Mouse (Mus musculus) left cerebral cortex, adult 9 months (tissue): ENCODE results near the gene Olig3.

Source experiments
- DNase-seq, 2 experiments: peaks; one replicate each; pipeline ENCODE4 v3.0.0; 2022; ENCODE audit warnings: low spot score in 2 of 2

Gene Olig3

DNA sequence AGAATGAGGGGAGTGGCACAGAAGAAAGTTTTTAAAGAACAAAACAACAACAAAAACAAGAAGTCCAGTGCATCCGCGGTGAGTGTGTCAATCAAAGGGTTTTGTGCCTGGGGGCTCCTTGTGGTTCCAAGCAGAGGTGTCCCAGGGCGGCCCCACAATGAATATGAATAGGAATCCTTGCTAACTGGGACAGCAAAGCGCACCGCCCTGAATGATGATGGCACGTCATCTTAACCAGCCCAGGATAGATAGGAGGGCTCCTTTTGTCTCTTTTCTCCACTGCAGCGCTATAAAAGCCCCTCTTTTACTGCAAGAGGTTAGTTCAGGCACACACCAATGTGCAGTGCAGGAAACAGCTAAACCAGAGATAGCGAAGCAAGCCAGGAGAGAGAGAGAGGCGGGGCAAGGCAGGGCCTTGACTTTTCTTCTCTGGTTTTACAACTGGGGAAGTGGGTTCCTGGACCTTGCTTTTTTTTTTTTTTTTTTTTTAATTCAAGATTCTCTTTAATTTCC lies at the start of gene Olig3:
TSS of gene Olig3 (plus strand) at position 463 of the 513 bp plus-strand sequence.
- no peak for DNase-seq

DNA sequence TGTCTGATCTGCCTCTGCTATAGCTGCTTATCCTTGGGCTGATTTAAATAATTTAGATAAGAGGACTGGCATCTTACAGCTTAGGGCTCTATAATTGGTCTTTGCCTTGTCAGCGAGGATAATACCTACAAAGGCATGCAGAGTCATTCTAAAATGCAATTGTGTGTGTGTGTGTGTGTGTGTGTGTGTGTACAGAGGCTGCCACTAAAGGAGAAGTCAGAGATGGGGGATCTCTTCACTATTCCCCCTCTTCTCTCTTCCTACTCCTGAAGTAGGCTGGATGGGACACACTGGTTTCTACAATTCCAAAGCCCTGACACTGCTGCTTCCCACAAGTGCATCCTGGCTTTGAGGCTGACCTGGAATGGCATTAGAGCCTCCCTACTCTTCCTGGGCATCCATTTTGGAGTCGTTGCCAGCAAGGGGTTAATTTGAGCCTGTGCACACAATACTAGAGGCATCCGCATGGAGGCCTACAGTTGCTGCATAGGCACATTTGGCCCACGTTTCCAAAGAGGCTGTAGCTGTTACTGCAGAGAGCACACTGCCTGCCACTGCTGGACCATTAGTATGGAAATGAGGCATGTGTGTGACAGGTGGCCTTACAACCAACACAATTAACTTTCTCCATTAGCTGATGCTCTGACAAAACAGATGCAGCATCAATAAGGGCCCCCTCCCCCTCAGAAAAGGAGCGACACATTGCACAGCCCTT lies 46.5 kb upstream of the Olig3 start:
- no peak for DNase-seq

DNA sequence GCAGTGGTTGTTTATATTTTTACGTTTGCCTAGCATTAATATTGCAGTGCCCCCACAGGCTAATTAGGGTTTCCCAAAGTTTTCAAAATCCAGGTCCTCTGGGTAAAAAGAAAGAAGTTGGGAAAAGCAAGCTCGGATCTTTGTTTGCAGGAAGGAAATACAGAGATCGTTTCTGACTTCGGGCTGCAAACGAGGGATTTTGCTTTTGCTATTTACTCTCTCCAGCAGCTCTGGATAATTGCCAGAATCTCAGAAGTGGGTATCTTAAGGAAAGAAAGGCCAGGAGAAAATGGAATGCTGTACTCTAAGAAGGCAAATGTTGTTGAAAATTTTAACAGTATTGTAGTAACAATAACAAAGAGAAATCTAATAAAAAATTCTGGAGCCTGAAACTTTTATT lies 45.9 kb upstream of the Olig3 start:
- DNase-seq: no peak

DNA sequence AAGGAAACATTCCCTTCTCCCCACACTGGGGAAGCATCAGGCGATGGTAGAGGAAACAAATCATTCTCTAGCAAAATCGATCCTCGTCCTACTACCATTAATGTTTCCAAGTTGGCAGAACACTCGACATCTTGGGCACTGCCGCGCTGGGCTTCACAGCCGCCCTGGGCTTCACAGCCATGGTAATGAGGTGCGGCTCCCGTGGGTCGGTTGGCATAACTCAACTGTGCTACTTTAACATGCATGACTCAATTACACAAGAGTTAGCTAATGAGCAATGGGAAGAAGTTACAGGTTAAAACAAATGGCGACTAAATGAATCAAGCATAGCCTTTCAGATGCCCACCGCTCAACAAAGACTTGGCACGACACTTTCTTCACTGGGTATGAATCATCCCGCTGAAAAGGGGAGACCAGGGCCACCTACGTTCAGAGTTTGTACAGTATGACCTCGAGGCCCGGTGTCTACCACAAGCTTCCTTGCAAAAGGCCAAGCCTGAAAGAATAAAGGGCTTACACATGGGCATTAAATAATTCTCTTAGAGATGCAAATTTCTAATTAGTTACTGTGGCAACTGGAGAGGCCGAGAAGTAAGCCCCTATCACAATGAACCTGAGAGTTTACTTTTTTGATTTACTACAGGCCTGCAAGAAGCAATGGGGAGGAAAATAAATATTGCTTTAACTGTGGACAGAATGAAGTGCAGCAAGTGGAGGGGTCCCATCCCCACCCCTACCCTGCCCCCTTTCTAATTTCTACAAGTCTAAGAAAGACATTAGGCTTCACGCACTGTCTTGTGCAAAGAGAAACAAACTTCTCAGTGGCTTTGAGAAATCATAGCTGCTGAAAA lies 38.1 kb upstream of the Olig3 start:
- DNase-seq: no peak

DNA sequence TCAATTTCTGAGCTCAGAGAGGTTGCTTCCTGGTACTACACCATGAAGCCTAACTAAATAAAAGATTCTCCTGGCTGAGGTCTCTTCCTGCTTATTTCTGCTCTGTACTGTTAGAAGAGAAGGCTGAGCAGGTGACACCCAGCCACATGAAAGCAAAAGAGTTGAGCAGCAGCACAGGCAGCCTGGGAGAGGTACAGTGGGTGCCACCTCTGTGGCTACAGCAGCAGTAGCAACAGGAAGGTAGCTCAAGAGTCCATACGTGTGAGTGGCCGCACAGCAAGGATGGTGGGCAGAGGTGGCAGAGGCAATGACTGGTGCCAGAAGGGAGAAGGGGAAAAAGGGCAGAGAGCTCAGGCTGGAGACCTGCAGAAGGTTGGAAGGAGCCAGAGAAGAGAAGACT lies 34.6 kb upstream of the Olig3 start:
- no peak for DNase-seq

DNA sequence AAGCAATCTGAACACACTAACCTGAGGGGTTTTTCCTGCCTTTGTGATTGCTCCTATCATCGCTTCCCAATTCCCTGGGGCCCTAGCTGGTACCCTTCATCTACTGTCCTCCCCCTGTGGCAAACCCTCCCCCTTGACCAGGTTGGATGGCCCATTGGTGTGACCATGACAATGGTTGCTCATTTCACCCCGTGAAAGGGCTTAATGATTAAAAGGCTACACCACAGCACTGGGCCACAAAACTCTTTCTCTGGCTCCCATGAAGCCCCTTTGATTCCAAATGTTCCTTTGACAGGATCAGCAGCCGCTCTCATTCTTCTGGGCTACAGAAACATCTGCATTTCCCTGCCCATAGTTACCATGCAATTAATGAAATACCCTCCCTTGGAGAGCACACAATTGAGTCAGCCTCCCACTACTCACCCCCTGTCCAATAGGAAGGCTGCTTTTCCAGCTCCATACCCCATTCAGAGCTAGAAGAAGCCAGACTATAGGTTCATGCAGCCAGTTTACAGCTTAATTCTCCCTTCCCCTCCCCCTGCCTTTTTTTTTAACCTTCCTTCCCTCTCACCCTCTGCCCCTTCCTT lies 27.0 kb upstream of the Olig3 start:
- no peak for DNase-seq

DNA sequence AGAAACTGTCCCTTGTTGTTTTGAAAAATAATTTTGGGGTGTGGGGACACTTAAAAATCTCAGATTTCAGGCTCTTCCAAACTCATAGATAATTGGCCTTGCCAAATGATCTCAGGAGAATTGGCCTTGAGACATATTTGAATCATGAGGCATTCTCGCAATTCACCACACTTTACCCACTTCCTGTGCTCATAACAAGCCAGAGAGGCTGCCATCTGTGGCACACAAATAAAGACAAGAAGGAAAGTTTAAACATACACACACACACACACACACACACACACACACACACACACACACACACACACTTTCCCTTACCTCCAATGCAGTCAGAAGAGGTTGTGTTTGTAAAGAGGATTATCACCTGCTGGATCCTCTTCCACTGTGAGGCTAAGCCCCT lies 22.9 kb upstream of the Olig3 start:
- DNase-seq: no peak

DNA sequence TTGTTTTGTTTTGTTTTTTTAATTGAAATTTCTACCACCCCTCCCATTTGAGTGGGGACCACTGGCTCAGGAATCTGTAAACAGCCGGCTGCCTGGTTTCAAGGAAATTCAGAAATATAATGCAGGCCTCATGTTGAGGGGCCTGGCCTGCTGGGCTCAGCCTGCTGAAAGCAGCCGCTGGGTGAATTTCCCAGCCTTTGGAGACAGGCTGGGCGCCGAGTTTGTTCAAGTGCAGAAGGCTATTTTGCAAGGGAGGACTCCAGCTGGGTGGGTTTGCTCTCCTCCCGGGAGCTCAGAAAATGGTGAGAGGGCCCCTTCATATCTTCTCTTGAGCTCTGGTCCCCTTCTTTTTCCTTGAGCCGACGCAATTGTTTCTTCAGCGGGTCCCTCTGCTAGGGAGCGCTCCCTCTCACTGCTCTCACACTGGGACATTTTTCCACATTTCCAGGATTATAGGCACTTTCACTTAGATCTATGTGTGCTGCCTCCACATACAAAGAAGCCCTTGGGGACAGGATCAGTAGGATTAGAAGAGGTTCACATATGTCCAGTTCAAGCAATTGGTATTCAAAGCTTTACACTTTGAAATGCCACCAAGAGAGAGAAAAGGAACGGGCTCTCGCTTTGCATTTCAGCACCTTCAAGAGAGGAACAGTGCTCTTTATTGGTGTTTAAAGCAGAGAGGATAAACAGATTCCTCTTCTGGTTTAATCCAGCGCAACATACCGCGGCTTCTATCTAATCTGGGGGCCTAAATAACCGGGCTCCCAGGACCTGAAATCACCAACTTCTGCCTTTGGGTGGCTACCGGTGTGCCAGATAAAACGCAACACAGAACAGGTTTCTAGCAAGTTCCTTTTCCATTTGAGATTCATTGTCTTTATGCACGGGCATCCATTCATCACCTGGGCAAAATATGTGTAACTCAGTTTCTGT lies 17.4 kb upstream of the Olig3 start:
- no peak for DNase-seq

DNA sequence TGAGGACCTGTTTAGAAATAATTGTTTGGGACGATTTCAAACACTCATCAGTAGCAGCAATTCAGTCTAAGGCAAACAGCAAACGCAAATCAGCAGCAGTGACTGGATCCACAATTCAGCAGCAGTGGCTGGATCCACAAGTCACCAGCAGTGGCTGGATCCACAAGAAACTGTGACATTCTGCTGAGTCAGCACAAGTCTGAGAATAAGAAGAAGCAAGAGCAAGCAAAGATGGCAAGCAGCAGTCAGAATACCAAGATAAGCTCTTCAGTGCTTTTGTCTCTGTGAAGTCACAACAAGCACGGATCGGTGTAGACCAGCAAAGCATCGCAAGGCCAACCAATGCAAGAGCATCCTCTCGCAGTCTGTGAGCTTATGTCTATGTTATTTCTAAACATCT lies 12.3 kb upstream of the Olig3 start:
- DNase-seq: no peak

DNA sequence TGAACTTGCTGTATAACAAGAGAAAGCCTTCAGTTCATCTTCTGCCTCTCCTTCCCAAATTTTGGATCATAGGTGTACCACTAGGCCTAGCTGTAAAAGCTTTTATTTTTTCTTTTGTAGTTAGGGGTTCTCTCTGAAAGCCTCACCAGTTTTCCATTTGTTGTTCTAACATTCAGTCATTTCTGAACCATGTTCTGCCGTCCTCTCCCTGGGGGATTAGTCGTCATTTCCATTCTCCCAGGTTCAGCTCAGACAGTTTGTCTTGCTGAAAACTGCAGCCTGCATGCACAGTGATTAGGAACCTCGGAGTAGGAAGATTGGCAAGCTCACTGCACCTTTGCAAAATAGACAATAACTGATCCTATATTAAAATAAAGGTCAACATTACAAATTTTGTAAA lies 7.0 kb upstream of the Olig3 start:
- no peak for DNase-seq

DNA sequence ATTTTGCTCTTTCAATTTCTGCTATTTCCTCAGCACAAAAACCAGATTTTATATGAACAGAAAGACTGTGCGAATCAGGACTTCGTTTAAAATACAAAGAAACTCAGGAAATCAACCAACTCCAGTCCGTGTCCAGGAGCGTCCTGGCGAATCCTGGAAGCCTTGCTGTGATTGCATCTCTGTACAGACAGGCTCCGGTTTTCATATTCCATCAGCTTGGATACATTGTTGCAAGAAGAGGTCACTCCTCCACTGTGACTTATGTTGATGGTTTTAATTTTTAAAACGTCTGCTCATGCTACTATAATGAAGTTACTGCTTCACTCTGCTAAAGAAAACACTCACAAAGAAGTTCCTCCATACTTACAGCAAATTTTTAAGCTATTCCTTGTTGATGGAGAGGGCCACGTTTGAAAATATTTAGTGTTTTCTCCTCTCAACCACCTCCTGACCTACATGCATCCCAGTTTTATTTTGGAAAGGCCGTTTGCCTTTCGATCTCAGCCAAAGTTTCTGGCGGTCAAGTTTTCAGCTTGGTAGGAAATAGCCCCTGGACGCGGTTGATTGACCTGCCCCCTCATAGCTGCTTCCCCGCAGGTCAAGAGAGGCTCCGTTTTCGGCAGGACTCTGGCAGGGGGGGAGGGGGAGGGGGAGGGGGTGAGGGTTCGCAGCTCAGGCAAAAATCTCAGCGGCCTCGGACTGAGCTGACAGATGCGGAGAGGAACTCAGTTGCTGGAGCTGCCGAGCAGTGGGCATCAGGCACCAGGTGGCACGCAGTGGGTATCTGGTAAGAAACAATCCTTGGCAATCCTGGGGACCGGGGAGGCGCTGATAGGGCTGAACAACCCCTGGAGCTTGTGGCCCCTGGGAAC lies 4.1 kb upstream of the Olig3 start:
- DNase-seq: no peak

DNA sequence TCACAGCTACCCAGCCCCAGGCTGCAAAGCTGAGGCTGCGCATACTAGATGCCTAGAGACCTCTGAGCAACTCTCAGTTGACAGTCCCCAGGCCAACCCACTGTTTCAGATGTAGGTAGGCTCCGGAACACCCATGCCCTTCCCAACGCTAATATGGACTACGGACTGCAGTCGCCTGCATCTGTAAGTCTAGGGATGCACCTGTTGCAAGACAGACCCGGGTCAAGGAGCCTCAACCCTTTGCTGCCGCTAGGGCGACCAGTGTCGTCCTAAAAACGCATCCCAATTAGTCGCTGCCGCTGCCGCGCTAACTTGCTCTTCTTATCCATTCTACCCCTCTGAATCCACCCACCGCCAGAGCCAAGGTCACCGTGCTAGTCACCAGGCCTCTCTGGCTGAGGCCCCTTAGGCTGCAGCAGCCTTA lies 3.4 kb upstream of the Olig3 start:
- DNase-seq: no peak

DNA sequence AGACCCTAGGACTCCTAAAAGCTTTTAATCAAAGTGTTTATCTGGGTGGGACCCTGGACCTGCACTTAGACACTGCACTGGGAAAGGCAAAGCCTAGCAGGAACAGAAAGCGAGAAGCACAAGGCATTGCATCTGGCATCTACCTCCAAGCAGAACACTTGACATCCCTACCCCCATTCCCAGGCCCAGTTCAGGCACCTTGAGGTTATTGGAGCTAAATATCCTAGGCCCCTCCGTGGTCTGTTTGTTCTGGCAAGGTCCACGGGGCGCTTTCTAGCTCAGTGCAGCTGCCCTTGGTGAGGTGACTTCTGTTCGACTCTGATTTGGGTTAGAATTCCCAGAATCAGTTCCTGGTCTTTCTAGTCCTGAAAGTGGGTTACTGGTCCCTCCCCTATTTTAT lies 2.7 kb upstream of the Olig3 start:
- DNase-seq: no peak

DNA sequence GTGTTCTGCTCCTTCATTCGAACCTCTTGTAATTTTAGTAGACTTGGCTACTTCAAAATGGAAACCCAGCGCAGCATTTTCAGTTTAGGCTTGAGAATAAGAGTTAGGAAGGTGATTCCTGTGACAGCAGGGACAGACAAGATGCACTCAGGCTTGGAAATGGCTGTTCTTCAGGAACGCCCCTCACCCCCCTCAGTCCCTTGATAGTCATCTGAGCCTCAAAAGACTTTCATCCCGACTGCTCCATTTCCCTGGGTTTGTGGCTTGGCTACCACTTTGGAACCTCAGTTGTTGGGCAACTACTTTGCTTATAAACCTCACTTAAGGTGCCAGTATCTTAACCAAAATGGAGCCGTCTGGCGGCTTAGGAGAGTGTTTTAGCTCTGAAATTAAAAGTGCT lies 2.2 kb upstream of the Olig3 start:
- no peak for DNase-seq

DNA sequence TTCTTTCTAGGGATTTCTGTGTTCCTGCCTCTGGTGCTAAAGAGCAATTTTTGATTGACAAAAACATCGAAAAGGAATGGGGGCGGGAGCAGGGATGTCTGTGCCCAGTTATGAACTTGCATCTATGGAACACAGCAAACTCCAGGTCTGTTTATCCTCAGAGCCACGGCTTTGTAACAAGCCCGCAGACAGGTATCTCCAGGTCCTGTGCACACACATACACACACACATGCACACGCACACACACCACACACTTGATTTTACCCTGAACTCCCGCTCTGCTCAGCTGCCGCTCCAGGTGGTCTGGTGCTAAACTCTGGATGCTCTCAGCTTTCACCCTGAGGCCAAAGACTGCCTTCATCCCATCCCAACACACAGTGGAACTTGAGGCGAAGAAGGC lies 1.3 kb upstream of the Olig3 start:
- DNase-seq: no peak

DNA sequence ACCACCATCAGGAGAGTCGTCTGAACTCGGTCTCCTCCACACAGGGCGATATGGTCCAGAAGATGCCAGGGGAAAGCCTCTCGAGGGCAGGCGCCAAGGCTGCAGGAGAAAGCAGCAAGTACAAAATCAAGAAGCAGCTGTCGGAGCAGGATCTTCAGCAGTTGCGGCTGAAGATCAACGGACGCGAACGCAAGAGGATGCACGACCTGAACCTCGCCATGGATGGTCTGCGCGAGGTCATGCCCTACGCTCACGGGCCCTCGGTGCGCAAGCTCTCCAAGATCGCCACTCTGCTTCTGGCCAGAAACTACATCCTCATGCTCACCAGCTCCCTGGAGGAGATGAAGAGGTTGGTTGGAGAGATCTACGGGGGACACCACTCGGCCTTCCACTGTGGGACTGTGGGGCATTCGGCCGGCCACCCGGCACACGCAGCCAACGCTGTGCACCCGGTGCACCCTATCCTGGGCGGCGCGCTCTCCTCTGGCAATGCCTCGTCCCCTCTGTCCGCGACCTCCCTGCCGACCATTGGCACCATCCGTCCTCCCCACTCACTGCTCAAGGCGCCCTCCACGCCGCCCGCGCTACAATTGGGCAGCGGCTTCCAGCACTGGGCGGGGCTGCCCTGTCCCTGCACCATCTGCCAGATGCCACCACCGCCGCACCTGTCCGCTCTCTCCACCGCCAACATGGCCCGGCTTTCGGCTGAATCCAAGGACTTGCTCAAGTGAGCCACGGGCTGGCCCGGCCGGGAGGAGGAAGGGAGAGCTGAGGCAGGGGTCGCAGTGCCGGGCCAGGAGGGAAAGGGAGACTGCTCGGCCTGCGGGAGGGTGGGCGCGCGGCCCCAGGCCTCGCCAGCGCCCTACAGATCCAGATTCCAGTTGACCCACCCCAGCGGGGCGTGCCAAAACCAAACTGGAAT lies 648 bp downstream of the Olig3 start:
- DNase-seq: no peak

DNA sequence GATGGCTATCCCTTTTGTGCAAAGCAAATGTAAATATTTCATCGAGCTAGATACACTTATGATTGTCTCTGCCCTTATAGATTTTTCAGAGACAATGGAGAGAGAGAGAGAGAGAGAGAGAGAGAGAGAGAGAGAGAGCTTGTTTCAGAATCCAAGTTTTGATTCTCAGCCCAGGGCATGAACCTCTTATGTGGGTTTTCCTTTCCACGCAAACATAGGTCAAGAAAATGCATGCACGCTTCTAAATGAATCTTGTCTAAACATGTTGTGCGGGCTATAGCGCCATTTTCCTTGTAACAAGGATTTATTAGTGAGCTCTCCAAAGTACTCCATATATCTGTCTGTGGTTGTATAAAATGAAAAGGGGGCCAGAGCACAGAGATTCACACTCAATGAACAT lies 1.5 kb downstream of the Olig3 start:
- no peak for DNase-seq

DNA sequence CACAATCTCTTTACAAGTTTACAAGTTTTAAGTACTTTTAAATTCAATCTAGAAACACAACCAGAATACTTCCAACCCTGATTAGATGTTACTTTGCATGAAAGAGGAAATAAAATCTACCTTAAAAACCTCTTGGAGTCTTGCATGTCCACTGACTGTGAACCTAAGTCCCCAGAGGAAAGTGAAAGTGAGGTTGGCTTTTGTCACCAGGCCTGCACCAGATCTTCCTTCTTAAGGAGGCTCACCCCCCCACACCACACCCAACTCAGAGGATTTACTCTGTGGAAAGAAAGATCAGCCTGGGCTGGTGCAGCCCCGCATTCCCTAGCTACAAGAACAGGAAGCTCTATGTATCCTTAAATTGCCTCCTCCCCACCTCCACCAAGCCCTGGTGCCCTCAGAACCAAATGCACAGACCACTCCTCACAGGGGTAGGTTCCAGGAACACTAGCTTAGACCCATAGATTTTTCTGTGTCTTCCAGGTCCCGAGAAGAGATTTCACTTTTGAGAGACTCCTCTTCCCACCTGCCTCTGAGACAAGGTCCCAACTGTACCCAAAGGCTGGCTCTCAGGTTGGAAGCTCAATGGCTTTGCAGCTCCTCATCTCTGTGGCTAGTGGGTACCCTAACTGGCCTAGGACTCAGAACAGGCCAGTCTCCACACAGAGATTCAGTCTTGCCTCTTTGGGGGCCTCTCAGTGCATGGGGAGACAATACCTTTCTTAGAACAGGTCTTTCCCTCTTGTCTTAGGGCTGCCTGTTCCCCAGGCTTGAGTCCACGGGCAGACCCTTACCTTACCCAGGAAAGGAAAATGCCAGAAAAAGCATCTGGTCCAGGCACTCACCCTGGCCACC lies 4.3 kb downstream of the Olig3 start:
- DNase-seq: no peak
